Mouse (Mus musculus) ZHBTc4 (cell line): ENCODE measurements around the gene Plcd3.

Experiments
- DNase-seq: peaks from one replicate; pipeline ENCODE4 v3.0.0-alpha.2; 2011; ENCODE audit warnings: low read depth, low spot score

Gene Plcd3

DNA sequence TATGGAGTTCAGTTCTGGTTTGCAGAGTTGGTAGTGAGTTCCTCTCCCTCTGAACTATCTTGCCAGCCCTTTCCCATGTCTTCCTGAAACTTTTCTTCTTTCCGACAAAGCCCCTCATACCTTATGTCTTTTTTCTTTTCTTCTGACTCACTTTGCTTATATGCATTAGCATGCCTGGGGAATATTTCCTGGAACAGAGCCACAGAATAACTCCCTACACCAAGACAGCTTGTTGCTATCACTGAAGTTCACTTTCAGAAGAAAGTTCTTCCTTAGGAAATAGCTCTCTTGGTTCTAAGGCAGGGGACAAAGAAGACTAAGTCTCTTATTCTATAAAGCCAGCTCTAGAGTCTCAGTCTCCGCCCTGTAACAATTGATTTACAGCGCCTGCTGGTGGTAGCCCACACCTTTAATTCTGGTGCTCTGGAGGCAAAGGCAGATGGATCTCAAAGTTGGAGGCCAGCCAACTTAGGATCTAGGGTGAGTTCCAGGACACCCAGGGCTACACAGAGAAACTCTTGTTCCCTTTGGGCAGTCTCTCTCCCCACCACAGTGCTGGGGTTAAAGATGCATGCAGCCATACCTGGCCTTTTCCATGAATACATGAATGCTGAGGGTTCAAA lies 80.6 kb downstream of the Plcd3 start:
- no peak for DNase-seq
